Mouse (Mus musculus) adipocyte (in vitro differentiated cells): Measurements from ENCODE around the gene Flywch2.

Experiments used
- DNase-seq: peaks from one replicate; pipeline ENCODE4 v3.0.0-alpha.2; 2016; ENCODE audit warnings: low spot score

Flywch2 gene

DNA sequence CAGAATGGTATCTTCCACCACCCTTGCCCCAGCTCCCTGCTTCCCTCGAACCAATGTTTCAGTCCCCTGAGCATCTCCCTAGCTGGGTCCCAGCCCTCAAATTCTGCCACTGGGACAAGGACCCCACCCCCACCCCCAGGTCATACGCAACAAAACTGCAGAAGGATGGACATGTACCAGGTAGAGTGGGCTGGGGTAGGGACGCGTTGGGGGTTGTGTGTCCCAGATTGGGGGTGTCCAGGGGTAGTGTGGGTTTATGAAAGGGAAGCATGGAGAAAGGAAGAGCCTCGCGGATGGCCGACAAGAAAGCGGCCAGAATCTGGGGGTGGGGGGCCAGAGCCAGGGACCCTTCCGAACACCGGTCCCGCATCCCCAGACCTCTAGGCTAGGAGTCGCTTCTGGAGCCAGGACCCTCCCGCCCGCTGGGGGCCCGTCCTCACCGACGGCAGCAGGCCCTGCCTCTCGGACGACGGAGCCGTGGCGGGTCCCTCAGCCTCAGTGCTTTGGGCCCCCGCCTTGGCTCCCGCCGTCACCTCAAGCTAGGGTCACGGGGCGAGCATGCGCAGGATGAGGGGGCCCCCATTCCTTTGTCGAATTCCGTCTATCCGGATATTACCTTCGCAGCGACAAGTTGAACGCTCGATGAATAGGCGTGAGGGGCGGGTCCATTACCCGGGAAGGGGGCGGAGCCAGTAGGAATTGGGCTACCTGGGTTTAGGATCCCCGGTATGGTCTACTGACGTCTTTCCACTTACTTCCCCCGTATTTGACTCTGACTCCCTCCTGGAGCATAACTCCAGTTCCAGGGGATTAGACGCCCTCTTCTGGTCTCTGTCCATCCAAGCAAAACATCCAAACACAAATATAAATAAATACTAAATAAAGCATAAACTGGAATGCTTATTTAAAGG is at the start of gene Flywch2:
Gene Flywch2 (minus strand): TSS at position 521 of the 911 bp plus-strand sequence.
- peak; percentile 50 for DNase-seq

GRCm38 (mm10) chr17:23831201-23831600 is 45.3 kb upstream of the Flywch2 start:
- DNase-seq: no peak

GRCm38 (mm10) chr17:23829064-23829619 is 43.3 kb upstream of the Flywch2 start, which contains the start of gene Elob:
Gene Elob (minus strand): TSS chr17:23829136.
- peak; percentile 93 for DNase-seq

DNA sequence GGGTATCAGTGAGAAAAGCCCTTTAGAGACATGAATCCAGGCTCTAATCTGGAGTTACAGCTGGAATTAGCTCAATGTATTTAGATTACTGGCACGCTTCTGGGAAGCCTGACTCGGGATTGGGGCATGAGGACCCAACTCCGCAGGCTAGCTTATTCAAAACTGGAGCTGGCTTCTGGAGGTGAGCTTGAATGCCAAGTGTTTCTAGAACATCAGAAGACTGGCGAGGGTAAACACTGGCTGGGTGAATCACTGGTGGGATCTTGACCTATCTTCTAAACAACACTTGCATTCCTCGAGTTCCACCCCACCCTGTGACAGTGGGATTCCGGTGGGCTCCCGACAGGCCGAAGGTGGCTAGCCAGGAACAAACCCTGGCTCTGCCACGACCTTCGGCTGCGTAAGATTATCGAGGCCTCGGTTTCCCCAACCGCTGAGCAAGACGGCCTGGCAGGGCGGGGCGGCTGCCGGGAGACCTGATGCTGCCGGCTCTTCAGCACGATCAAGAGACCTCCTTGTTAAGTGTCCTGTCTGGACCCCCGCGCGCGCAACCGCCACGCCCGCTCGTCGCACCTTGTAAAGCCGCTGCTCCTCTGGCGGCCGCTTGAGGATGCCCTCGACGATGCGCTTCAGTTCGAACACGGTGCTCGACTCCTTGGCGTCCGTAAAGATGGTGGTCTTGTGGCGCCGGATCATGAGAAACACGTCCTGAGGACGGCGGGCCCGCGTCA is 42.6 kb upstream of the Flywch2 start:
- DNase-seq: peak; percentile 53

GRCm38 (mm10) chr17:23825591-23825990 is 39.7 kb upstream of the Flywch2 start:
- no peak for DNase-seq

GRCm38 (mm10) chr17:23823614-23824013 is 37.7 kb upstream of the Flywch2 start:
- no peak for DNase-seq

GRCm38 (mm10) chr17:23823018-23823417 is 37.1 kb upstream of the Flywch2 start:
- DNase-seq: no peak

DNA sequence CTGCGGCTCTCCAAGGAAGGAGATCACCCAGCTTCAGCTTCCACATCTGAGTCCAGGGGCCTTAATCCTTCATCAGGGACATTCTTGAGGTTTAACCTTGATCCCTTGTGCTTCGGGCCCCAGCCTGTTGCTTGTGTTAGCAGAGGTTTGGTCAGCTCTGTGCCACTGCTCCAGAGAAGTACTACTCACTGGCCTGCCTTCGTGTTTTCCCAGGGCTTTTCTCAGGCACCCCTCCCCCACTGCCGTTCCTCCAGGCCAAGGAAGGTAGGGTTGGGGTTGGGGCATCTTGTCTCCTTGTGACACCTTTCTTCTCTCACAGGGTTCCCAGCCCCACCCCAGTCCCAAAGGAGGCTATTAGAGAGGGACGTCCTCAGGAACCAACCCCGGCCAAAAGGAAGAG is 36.2 kb upstream of the Flywch2 start:
- DNase-seq: no peak

- no peak for DNase-seq
Observed at GRCm38 (mm10) chr17:23820731-23821130, 34.9 kb upstream of the Flywch2 start.

DNA sequence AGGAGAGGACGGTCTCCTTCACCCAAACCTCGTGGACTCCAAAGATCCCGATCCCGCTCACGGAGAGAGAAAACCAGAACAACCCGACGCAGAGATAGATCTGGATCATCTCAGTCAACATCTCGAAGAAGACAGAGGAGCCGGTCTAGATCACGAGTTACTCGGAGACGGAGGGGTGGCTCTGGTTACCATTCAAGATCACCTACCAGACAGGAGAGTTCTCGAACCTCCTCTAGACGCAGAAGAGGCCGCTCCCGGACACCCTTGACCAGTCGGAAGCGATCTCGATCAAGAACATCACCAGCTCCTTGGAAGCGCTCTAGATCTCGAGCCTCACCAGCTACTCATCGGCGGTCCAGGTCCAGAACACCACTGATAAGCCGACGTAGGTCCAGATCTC is 33.4 kb upstream of the Flywch2 start:
- DNase-seq: no peak

DNA sequence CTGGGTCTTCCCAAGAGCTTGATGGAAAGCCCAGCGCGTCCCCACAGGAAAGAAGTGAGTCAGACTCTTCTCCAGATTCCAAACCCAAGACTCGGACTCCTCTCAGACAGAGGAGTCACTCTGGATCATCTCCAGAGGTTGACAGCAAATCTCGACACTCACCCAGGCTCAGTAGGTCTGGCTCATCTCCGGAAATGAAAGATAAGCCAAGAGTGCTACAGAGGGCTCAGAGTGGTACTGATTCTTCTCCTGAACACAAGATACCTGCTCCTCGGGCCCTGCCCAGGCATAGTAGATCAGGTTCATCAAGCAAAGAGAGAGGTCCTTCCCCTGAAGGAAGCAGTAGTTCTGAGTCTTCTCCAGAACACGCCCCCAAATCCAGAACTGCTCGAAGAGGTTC is 32.7 kb upstream of the Flywch2 start:
- DNase-seq: no peak

DNA sequence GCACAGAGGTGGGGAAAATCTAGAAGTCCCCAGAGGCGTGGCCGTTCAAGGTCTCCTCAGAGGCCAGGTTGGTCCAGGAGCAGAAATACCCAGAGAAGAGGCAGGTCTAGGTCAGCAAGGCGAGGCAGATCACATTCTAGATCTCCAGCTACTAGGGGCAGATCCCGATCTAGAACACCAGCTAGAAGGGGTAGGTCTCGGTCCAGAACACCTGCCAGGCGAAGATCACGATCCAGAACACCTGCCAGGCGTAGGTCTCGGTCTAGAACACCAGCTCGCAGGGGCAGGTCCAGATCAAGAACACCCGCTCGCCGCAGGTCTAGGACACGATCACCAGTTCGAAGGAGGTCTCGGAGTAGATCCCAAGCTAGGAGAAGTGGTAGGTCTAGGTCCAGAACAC is 29.8 kb upstream of the Flywch2 start:
- DNase-seq: no peak

DNA sequence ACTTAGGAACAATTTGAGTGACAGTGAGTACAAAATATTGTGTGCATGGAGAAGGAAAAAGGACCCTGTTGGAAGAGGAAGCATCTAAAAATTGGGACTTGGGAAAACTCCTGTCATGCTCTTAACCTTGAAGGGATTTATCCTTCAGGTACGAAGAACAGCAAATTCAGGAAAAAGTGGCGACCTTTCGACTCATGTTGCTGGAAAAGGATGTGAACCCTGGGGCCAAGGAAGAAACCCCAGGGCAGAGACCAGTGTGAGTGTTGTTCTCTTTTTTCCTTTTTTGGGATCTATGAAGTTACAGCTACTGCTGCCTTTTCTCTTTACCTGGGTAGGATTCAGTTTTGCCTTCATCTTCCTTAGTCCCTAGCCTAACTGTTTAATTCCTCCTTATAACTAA is 22.0 kb upstream of the Flywch2 start:
- no peak for DNase-seq

DNA sequence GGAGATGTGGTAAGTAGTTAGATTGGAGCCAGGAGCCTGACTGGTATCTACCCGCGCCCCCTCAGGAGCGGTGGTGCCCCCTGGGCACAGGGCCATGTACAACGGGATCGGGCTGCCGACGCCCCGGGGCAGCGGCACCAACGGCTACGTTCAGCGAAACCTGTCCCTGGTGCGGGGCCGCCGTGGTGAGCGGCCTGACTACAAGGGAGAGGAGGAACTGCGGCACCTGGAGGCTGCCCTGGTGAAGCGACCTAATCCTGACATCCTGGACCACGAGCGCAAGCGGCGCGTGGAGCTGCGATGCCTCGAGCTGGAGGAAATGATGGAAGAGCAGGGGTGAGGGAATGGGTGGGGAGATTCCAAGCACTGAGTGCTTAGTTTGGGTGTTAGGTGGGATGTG is 21.0 kb upstream of the Flywch2 start:
- DNase-seq: no peak

DNA sequence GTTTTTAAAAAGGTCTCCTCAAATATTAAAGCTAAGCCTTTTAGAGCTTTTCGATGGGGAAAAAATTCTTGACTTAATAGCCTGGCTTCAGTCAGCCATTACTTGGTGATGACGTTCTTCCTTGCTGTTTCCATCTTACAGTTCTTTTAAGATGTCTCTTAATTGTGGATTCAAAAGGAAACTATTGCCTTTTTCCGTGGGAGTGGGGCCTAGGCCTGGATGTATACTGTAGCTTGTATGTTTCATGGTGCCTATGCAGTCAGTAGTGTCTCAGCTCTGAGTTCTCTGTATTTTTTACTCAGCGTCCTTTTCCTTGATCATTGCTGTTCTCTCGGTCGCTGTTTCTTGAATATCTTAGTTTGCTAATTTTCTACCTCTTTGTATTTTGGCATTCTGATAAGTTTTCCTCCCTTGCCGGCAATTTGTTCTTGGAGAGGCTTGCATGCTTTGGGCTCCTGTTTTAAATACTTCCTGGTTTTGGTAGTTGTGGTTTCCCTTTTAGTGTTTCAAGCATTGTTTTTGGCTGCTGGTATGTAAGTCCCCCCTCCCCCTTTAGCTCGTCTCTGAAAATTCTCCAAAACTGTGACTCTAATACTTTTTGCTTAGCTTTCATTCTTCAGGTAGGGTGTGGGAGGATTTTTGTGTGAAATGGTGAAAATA is 18.7 kb upstream of the Flywch2 start:
- peak; percentile 39 for DNase-seq

- peak; percentile 89 for DNase-seq
Observed at GRCm38 (mm10) chr17:23803366-23804041, 17.6 kb upstream of the Flywch2 start.

GRCm38 (mm10) chr17:23802746-23803365 is 17.0 kb upstream of the Flywch2 start:
- DNase-seq: peak; percentile 100

DNA sequence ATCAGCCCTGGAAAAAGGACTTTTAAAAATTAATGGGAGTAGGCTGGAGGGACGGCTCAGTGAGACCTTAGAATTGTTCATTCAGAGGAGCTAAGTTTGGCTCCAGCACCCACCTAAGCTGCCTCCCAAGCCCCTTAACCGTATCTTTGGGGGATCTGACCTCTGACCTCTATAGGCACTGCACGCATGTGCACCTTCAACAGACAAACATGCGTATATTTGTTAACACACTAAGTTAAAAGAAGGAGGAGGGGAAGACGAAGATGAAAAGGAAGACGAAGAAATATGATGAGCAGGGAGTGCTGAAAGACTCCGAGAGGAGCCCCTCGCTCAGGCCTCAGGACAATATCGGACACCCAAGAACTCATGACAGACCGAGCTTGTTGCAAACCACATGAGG is 15.7 kb upstream of the Flywch2 start:
- DNase-seq: no peak

GRCm38 (mm10) chr17:23797316-23797715 is 11.4 kb upstream of the Flywch2 start:
- DNase-seq: no peak

GRCm38 (mm10) chr17:23795323-23795722 is 9.4 kb upstream of the Flywch2 start:
- DNase-seq: no peak

DNA sequence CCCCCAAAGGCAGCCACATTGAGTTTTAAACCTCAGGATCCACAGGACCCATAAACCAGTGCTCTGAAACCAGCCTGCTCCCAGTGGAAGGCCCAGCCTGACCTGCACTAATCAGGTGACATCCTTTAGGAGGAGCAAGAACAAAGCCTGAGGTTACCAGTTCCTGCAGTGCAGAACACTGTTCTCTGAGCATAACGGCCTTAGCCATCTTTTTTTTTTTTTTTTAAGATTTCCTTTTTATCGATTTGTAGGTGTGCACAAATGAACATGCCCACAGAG is 5.1 kb upstream of the Flywch2 start:
- DNase-seq: no peak
